Mouse (Mus musculus) erythroblast, embryonic 14.5 days (primary cell): ENCODE data around the gene Odc1.

ENCODE experiments used
- GATA1 ChIP-seq: IDR thresholded peaks from 2 replicates; pipeline ENCODE4 v1.6.1; 2012; ENCODE audit warnings: low read length, inconsistent platforms, mixed read lengths
- TAL1 ChIP-seq: IDR thresholded peaks from 3 replicates; pipeline ENCODE4 v1.6.1; 2012; ENCODE audit warnings: low read length, inconsistent platforms, mixed read lengths

DNA sequence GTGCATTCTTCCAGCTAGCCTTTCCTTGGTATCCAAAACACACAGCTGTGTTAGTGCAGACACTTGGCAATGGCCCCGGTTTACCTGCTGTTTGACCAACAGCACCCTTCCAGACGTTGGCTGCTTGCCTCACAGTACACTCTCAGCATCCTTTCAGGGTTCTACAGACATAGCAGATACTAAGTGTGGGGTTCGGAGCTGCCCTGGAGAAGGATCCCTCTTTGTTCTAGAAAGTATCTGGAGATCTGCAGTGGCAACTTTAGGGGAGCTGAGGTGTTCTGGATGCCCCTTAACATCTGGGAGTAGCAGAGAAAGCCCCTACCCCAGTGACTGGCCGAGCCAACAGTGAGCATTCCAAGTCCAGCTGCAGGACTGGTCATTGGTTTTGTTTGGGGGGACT is 30.0 kb downstream of the Odc1 start:
- TF ChIP-seq GATA1: no peak
- TF ChIP-seq TAL1: no peak
